Mouse (Mus musculus) layer of hippocampus, postnatal 36 days (tissue): ENCODE measurements around the gene Gm49027. TPM values are rescaled to one million over a fixed set of nuclear protein-coding genes. Genes with fewer than 3 reads are reported as not detected.
A peak's percentile ranks its signal among the peaks of the same experiment; 100 is the strongest.

Experiments used
- DNase-seq, 2 experiments: peaks; one replicate each; pipeline ENCODE4 v3.0.0; 2022
- microRNA-seq, 2 experiments: library from miRNA; unstranded; fragments of <30 nt; microRNA quantifications; one replicate each; pipeline ENCODE4 v1.2.0; 2021
- total RNA-seq, 2 experiments: library from RNA; stranded (reverse); gene quantifications; 2 replicates each; pipeline ENCODE4 v1.2.3; 2021

Gene Gm49027
- total RNA-seq, 2 experiments from 2014 or later: 5.9 to 7.6 TPM

DNA sequence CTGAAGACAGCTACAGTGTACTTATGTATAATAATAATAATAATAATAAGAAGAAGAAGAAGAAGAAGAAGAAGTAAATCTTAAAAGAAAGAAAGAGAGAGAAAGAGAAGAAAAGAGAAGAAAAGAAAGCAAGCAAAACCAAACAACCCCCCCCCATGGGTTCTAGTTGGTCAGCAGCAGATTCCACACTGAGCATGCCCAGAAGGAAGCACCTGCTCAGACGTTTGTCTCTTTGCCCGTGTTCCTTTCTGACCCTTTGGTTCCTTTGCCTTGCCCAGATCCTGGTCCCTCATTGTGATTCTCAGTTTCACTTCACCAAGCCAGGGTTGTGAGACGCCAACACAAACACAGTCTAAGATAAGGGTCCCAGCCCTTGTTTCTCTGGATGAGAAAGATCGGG is 23.3 kb downstream of the Gm49027 start:
- no peak for DNase-seq

- DNase-seq: peak; percentile 36 to 37
Observed at GRCm38 (mm10) chr5:123499717-123500116, 25.6 kb downstream of the Gm49027 start.

- DNase-seq: no peak
Observed at GRCm38 (mm10) chr5:123489935-123490334, 35.4 kb downstream of the Gm49027 start.

DNA sequence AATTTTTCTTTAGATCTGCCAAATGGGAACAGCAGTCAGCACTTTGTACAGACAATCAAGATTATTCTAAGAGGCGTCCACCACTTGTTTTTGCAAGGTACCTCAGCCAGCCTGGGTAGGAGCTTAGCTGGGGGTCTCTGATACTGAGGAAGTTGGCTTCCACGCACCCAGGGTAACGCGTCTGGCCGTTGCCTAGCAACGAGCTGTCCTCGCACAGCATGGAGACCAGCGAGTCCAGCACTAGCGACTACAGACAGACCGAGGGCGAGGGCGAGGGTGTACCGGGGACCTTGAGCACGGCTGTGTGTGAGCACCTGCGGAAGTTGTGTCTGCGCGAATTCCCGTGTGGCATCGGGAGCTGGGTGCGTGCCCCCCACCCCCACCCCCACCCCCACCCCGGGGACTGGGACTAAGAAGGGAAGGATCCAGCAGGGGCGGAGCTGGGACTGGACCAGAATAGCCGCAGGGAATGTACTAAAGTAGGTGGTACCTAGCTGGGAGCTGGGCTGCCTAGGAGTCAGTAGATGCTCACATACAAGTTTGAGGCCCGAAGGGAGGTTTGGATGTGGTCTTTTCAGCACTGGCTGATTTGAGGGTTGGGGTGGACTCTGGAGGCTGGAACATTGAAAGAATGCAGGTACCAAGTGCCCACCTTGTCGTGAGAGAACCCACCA is 36.0 kb downstream of the Gm49027 start, which contains the start of the genes Lrrc43 and Il31:
TSS of gene Lrrc43 (plus strand) at position 194 of the 674 bp plus-strand sequence.
TSS of gene Il31 (minus strand) at position 378 of the 674 bp plus-strand sequence.
- no peak for DNase-seq

- DNase-seq: no peak
Observed at GRCm38 (mm10) chr5:123487659-123488395, 37.5 kb downstream of the Gm49027 start.

GRCm38 (mm10) chr5:123473817-123474216 is 51.5 kb downstream of the Gm49027 start:
- no peak for DNase-seq

DNA sequence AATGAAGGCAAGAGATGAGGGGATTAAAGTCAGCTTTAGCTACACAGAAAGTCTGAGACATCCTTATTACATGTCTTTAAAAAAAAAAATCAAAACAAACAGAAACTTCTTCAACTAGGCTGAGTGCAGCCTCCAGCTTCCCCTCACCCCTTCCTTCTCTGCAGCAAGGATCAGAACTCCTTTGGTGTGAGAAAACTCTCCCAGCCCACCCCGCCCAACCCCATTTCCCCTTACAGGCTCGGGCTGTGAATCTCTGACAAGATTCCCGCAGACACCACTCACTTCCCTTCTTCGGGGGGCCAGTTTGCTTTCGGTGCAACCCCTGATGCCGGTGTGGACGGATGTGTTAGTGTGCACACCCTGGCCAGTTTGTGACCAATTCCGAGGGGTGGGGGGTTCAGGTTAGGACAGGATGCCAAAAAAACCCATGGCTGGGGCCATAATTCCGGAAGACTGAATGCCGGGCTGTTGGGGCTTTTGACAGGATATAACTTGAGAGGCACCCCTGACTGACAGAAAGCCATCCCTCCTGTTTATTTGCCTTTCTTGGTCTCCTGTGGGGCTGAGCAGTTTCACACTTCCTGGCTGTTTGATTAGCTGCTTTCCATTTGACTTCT is 54.4 kb downstream of the Gm49027 start:
- no peak for DNase-seq

DNA sequence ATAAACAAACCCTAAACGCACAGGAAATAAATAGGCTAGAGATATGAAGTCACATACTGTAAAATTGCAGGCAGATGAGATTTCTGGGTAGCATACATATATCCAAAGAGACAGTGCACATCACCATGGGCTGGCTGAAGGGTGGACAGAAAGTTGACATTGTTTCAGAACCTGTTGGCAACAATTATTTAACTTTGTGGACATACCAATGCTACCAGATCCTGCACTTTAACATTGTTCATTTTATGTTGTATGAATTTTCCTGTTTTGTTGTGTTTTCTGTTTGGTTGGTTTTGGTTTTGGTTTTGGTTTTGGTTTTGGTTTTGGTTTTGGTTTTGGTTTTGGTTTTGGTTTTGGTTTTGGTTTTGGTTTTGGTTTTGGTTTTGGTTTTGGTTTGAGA is 60.6 kb downstream of the Gm49027 start:
- DNase-seq: no peak

Small RNA genes lying within 50 kb of the gene (microRNA-seq; reads per million reads assigned to microRNA genes)
- gene Mir7647: 0.90 to 1.1 reads per million in 2 experiments

Other genes with a start within 250 kb of the Gm49027 start
- 10 to 100 TPM; 61.7 to 66.0 TPM for gene Bcl7a, start 181.7 kb downstream of the Gm49027 start, total RNA-seq
- gene Mlxip, start 130.7 kb downstream of the Gm49027 start, total RNA-seq: 10 to 100 TPM; 19.3 to 21.3 TPM
- gene Lrrc43, start 36.2 kb downstream of the Gm49027 start, total RNA-seq: under 1 TPM; 0.50 to 0.73 TPM
- gene Il31, start 36.0 kb downstream of the Gm49027 start, total RNA-seq: not detected
- 1 to 10 TPM; 1.1 to 1.2 TPM for gene B3gnt4, start 15.0 kb downstream of the Gm49027 start, total RNA-seq
- 10 to 100 TPM; 34.4 to 37.0 TPM for gene Diablo, start 1.3 kb downstream of the Gm49027 start, total RNA-seq
- gene Vps33a, start 47.5 kb upstream of the Gm49027 start, total RNA-seq: 10 to 100 TPM; 97.1 to 99.8 TPM
- 100 to 1,000 TPM; 136 to 137 TPM for gene Clip1, start 159.1 kb upstream of the Gm49027 start, total RNA-seq
- 10 to 100 TPM; 49.6 to 63.2 TPM for gene Zcchc8, start 195.6 kb upstream of the Gm49027 start, total RNA-seq
- 100 to 1,000 TPM; 101 to 110 TPM for gene Rsrc2, start 223.9 kb upstream of the Gm49027 start, total RNA-seq
- 1 to 10 TPM; 2.3 to 3.4 TPM for gene Kntc1, start 224.2 kb upstream of the Gm49027 start, total RNA-seq